Mouse (Mus musculus): Measurements from ENCODE around the gene Grid1. TPM values are rescaled to one million over a fixed set of nuclear protein-coding genes. Genes with fewer than 3 reads are reported as not detected.

Grid1 gene
- polyA plus RNA-seq (2012; rRNA removed) (0.04 TPM in 2 replicates), polyA plus RNA-seq (2014; fragmentation: Nextera tagmentation; extraction: Ambion mirVana) (0.16 TPM in 1 of 2 replicates, not detected in the other)

DNA sequence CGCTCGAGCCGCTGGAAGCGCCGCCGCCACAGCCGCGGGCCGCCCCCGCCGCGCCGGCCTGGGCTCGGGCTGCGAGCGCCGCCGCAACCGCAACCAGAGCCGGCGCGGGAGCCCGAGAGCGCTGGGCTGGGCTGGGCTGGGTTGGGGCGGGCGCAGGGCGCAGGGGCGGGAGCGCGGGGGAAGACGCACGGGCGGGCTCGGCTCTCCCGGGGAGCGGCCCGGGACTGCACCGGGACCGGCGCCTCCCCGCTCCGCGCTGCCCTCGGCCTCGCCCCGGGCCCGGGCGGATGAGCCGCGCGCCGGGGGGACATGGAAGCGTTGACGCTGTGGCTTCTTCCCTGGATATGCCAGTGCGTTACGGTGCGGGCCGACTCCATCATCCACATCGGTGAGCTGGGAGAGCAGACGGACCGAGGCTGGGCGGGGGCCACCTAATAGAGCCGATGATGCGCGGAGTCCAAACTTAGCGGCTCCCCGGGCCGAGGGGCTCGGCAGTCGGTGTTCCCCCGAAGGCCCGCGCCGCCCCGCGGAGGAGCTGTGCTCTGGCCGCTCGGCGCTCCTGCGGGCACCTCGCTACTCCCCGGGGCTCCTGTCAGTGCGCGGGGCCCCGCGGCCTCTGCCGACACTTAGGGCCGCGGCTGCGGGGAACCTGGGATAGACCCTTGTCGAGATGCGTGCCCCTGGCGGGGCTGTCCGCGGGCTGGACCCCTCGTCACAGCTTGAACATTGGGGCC is at the start of gene Grid1:
Gene Grid1, plus strand, starts transcription at position 190 of the 734 bp plus-strand sequence.
- under 1% methylated on average over 77 of the region's 96 CpGs for WGBS (ENCODE audit: insufficient replicate concordance)
- ATAC-seq (ENCODE audit: insufficient read depth): no peak
- H3K9ac ChIP-seq (replicated peaks): no peak within 1 kb of the TSS

DNA sequence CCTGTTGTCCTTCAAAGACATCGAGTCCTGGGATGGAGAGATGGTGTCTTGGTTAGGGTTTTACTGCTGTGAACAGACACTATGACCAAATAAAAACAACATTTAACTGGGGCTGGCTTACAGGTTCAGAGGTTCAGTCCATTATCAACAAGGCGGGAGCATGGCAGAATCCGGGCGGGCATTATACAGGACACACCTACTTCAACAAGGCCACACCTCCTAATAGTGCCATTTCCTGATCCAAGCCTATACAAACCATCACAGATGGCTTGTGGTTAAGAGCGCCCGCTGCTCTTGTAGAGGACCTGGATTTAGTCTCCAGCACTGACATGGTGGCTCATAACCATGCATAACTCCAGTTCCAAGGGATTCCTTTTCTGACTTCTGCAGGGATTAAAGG is 49.4 kb upstream of the Grid1 start:
- Histone ChIP-seq H3K9ac (replicated peaks) (no peak overlapping the region), H3K27me3 (ENCODE audit: control insufficient read depth, insufficient read depth, low read length) (no peaks in the 10 kb centered on the region), H3K27ac (no peak overlapping the region), H3K4me3 (ENCODE audit: insufficient read depth in 1 of 2, low read depth in 2 of 2, low read length in 2 of 2) (no peak overlapping the region), H3K36me3 (replicated peaks; ENCODE audit: control insufficient read depth, insufficient read depth, low read depth) (no peaks in the 10 kb centered on the region), H3K4me2 (ENCODE audit: low read depth) (peak overlapping the region; percentile 84; the same call in 1 of the 2 replicates), H3K4me1 (replicated peaks; ENCODE audit: control insufficient read depth in 2 of 2, insufficient read depth in 2 of 2, low read length in 1 of 2) (peaks cover 0 to 6% of the 10 kb centered on the region in 2 experiments; a peak in 2 of 4 replicates), H3K9me3 (ENCODE audit: control insufficient read depth, low read length) (no peaks in the 10 kb centered on the region)
- DNase-seq (ENCODE audit: low read depth in 3 of 3, low spot score in 3 of 3) (no peak), ATAC-seq (ENCODE audit: insufficient read depth) (no peak)
- 64% methylated on average over 6 of the region's 6 CpGs for WGBS (ENCODE audit: insufficient replicate concordance)
- TF ChIP-seq EP300 (IDR thresholded peaks at IDR 0.05; ENCODE audit: low read depth) (no peak), CTCF (IDR thresholded peaks at IDR 0.05; ENCODE audit: low read depth) (no peak)

More for the DNA sequence above, at the start of gene Grid1:
- H3K27ac ChIP-seq: no peak within 1 kb of the TSS
- peak within 1 kb of the TSS; percentile 9 to 34; a peak in 3 of 4 replicates for H3K4me3 ChIP-seq (ENCODE audit: insufficient read depth in 1 of 2, low read depth in 2 of 2, low read length in 2 of 2)
- H3K4me2 ChIP-seq (ENCODE audit: low read depth): peak within 1 kb of the TSS; percentile 42
- H3K4me1 ChIP-seq (replicated peaks; ENCODE audit: control insufficient read depth in 2 of 2, insufficient read depth in 2 of 2, low read length in 1 of 2): no peaks in the 10 kb centered on the region
- no peak for DNase-seq (ENCODE audit: low read depth in 3 of 3, low spot score in 3 of 3)
- no peak for TF ChIP-seq CTCF (IDR thresholded peaks at IDR 0.05; ENCODE audit: low read depth)
- TF ChIP-seq EP300 (IDR thresholded peaks at IDR 0.05; ENCODE audit: low read depth): no peak
- no peaks in the 10 kb centered on the region for H3K9me3 ChIP-seq (ENCODE audit: control insufficient read depth, low read length)
- no peaks in the 10 kb centered on the region for H3K36me3 ChIP-seq (replicated peaks; ENCODE audit: control insufficient read depth, insufficient read depth, low read depth)
- peaks cover 75% of the 10 kb centered on the region for H3K27me3 ChIP-seq (ENCODE audit: control insufficient read depth, insufficient read depth, low read length)

DNA sequence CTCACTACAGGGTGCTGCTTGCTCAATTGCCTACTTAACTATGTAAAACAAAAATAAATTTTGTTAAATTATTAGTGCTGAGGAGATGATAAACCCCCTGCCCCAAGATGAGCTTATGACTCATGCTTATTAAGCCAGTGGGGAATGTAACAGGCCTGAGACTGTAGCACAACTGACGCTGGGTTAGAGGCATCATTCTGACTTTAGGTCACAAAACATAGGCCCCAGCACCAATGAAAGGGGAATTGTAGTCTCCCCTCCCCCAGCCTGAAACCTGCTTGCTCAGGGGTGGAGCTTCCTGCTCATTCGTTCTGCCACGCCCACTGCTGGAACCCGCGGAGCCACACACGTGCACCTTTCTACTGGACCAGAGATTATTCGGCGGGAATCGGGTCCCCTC is 48.3 kb upstream of the Grid1 start:
- DNase-seq (ENCODE audit: low read depth in 3 of 3, low spot score in 3 of 3): no peak
- Histone ChIP-seq H3K9me3 (ENCODE audit: control insufficient read depth, low read length) (no peaks in the 10 kb centered on the region), H3K27me3 (ENCODE audit: control insufficient read depth, insufficient read depth, low read length) (no peaks in the 10 kb centered on the region), H3K4me2 (ENCODE audit: low read depth) (no peak overlapping the region), H3K4me1 (replicated peaks; ENCODE audit: control insufficient read depth in 2 of 2, insufficient read depth in 2 of 2, low read length in 1 of 2) (peaks cover 0 to 6% of the 10 kb centered on the region in 2 experiments; a peak in 2 of 4 replicates), H3K27ac (no peak overlapping the region), H3K36me3 (replicated peaks; ENCODE audit: control insufficient read depth, insufficient read depth, low read depth) (no peaks in the 10 kb centered on the region), H3K4me3 (ENCODE audit: insufficient read depth in 1 of 2, low read depth in 2 of 2, low read length in 2 of 2) (no peak overlapping the region), H3K9ac (replicated peaks) (no peak overlapping the region)
- no peak for ATAC-seq (ENCODE audit: insufficient read depth)
- no peak for TF ChIP-seq CTCF (IDR thresholded peaks at IDR 0.05; ENCODE audit: low read depth)
- 23% methylated on average over 9 of the region's 9 CpGs for WGBS (ENCODE audit: insufficient replicate concordance)

DNA sequence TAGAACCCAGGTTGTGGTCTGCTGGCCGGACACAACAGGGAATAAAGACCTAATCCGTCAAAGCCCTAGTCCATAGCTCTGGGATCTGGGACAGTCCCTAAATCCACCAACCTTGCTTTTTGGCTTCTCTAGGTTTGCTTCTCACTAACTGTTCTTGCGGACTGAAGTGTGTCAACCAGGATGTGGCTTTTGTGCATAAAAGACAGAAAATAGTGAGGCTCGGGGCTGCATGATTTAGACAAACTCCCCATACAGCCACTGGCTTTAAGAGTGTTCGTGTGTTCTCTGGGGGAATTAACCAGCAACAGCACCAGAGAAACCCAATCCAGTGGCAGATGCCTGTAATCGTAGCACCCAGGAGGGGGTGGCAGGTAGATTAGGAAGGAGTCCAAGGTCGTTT is 47.8 kb upstream of the Grid1 start:
- 43% methylated on average over 7 of the region's 7 CpGs for WGBS (ENCODE audit: insufficient replicate concordance)
- no peak overlapping the region for H3K27ac ChIP-seq

DNA sequence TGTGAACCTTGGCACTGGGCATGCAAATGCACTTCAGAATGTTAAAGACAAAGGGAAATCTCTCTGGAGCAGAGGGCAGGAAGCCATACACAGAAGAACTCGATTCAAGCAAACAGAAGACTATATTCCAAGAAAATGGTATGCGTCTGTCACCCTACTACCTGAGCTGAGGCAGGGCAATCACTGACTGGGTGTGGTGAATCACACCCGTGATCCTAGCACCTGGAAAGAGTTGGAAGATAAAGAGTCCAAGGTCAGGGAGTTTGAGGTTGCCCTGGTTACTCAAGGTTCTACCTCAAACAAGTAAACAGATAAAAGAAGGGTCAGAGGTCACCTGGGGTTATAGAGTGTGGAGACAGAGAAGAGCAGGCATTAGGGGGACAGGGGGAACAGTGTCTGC is 46.2 kb upstream of the Grid1 start:
- Histone ChIP-seq H3K4me3 (ENCODE audit: insufficient read depth in 1 of 2, low read depth in 2 of 2, low read length in 2 of 2) (no peak overlapping the region), H3K36me3 (replicated peaks; ENCODE audit: control insufficient read depth, insufficient read depth, low read depth) (no peaks in the 10 kb centered on the region), H3K27me3 (ENCODE audit: control insufficient read depth, insufficient read depth, low read length) (no peaks in the 10 kb centered on the region), H3K9me3 (ENCODE audit: control insufficient read depth, low read length) (no peaks in the 10 kb centered on the region), H3K4me2 (ENCODE audit: low read depth) (no peak overlapping the region), H3K9ac (replicated peaks) (no peak overlapping the region), H3K27ac (no peak overlapping the region), H3K4me1 (replicated peaks; ENCODE audit: control insufficient read depth in 2 of 2, insufficient read depth in 2 of 2, low read length in 1 of 2) (peaks cover 0 to 4% of the 10 kb centered on the region in 2 experiments; a peak in 2 of 4 replicates)
- ATAC-seq (ENCODE audit: insufficient read depth) (no peak), DNase-seq (ENCODE audit: low read depth in 3 of 3, low spot score in 3 of 3) (no peak)
- 59% methylated on average over 3 of the region's 3 CpGs for WGBS (ENCODE audit: insufficient replicate concordance)
- no peak for TF ChIP-seq EP300 (IDR thresholded peaks at IDR 0.05; ENCODE audit: low read depth)
- no peak for TF ChIP-seq CTCF (IDR thresholded peaks at IDR 0.05; ENCODE audit: low read depth)

More for the DNA sequence above, 47.8 kb upstream of the Grid1 start:
- Histone ChIP-seq H3K9ac (replicated peaks) (no peak overlapping the region), H3K36me3 (replicated peaks; ENCODE audit: control insufficient read depth, insufficient read depth, low read depth) (no peaks in the 10 kb centered on the region), H3K4me3 (ENCODE audit: insufficient read depth in 1 of 2, low read depth in 2 of 2, low read length in 2 of 2) (no peak overlapping the region), H3K4me2 (ENCODE audit: low read depth) (no peak overlapping the region), H3K4me1 (replicated peaks; ENCODE audit: control insufficient read depth in 2 of 2, insufficient read depth in 2 of 2, low read length in 1 of 2) (peaks cover 0 to 6% of the 10 kb centered on the region in 2 experiments; a peak in 2 of 4 replicates), H3K9me3 (ENCODE audit: control insufficient read depth, low read length) (no peaks in the 10 kb centered on the region), H3K27me3 (ENCODE audit: control insufficient read depth, insufficient read depth, low read length) (no peaks in the 10 kb centered on the region)
- DNase-seq (ENCODE audit: low read depth in 3 of 3, low spot score in 3 of 3) (no peak), ATAC-seq (ENCODE audit: insufficient read depth) (no peak)
- TF ChIP-seq CTCF (IDR thresholded peaks at IDR 0.05; ENCODE audit: low read depth) (no peak), EP300 (IDR thresholded peaks at IDR 0.05; ENCODE audit: low read depth) (no peak)
